In genomic region chr5:92348794-92349413, GRCm38 (mm10) we compare ENCODE assay signal across 8 mouse cellular contexts. TPM values are rescaled to one million over a fixed set of nuclear protein-coding genes. Genes with fewer than 3 reads are reported as not detected.
DNase-seq lines count a peak whose midpoint lies in the region; ATAC-seq and TF ChIP-seq lines count a peak whose summit lies in the region.

Gene Cxcl10 (minus strand): TSS chr5:92348889.

- peaks cover 2% of the 10 kb centered on the region for H3K9me3 ChIP-seq in CH12.LX (replicated peaks; ENCODE audit: low read length)
- no peaks in the 10 kb centered on the region for H3K9me3 ChIP-seq in heart, embryonic 10.5 days
- no peaks in the 10 kb centered on the region for H3K9me3 ChIP-seq in kidney, embryonic 14.5 days (ENCODE audit: control insufficient read depth, low read length)
- H3K9me3 ChIP-seq in lung, postnatal 0 days (ENCODE audit: low read length) = no peaks in the 10 kb centered on the region

- no peak for TF ChIP-seq CTCF in CH12.LX (conservative IDR thresholded peaks at IDR 0.05 in 1 of 2, IDR thresholded peaks at IDR 0.05 in 1 of 2; ENCODE audit: low read depth in 2 of 2, low read length in 2 of 2)
- no peak for TF ChIP-seq CTCF in cortical plate, adult 2 months (IDR thresholded peaks at IDR 0.05; ENCODE audit: extremely low read depth, insufficient read depth, low read length)
- no peak for TF ChIP-seq CTCF in lung, postnatal 0 days (IDR thresholded peaks at IDR 0.05)
- TF ChIP-seq CTCF in olfactory bulb, adult 2 months (IDR thresholded peaks at IDR 0.05; ENCODE audit: insufficient read depth, low read depth, low read length) = no peak

- H3K4me2 ChIP-seq in CH12.LX (ENCODE audit: insufficient read depth, low read depth, poor library complexity, severe bottlenecking) = peak within 1 kb of the TSS; percentile 57
- peak within 1 kb of the TSS; percentile 36; the same call in 1 of the 2 replicates for H3K4me2 ChIP-seq in kidney, embryonic 14.5 days (replicated peaks; ENCODE audit: low read depth, low read length)
- peak within 1 kb of the TSS; percentile 57 for H3K4me2 ChIP-seq in lung, postnatal 0 days (replicated peaks; ENCODE audit: low read depth, low read length)

- in situ Hi-C loops in CH12.LX (cut with MboI; ENCODE audit: low pct_ligation_motif_present, low pct_unique_long_range_greater_than_20kb, low sequenced_read_pairs) = no loop called here

- no peak for TF ChIP-seq RAD21 in CH12.LX (IDR thresholded peaks at IDR 0.05; ENCODE audit: low read depth, low read length)

- H3K27me3 ChIP-seq in CH12.LX (replicated peaks) = no peaks in the 10 kb centered on the region
- H3K27me3 ChIP-seq in heart, embryonic 10.5 days (ENCODE audit: insufficient read depth, poor library complexity, severe bottlenecking) = peaks cover 15% of the 10 kb centered on the region
- no peaks in the 10 kb centered on the region for H3K27me3 ChIP-seq in kidney, embryonic 14.5 days (ENCODE audit: control insufficient read depth, insufficient read depth, low read length)
- no peaks in the 10 kb centered on the region for H3K27me3 ChIP-seq in lung, postnatal 0 days (replicated peaks; ENCODE audit: insufficient read depth, low read length)

- peaks cover 0 to 10% of the 10 kb centered on the region in 2 experiments for H3K36me3 ChIP-seq in CH12.LX (replicated peaks in 1 of 2; ENCODE audit: control insufficient read depth in 1 of 2, insufficient read depth in 1 of 2, low read length in 1 of 2)
- no peaks in the 10 kb centered on the region for H3K36me3 ChIP-seq in heart, embryonic 10.5 days
- no peaks in the 10 kb centered on the region for H3K36me3 ChIP-seq in kidney, embryonic 14.5 days (ENCODE audit: control insufficient read depth, insufficient read depth, low read length)
- no peaks in the 10 kb centered on the region for H3K36me3 ChIP-seq in lung, postnatal 0 days (ENCODE audit: insufficient read depth, low read length)

- peak; percentile 90 for TF ChIP-seq EP300 in CH12.LX (IDR thresholded peaks at IDR 0.05; ENCODE audit: low read length)
- TF ChIP-seq EP300 in lung, postnatal 0 days (IDR thresholded peaks at IDR 0.05) = no peak

- H3K4me3 ChIP-seq in CH12.LX (replicated peaks in 1 of 3; ENCODE audit: low read depth in 2 of 3, low read length in 2 of 3, poor library complexity in 1 of 3) = peak within 1 kb of the TSS in 2 of 3 experiments; percentile 7 to 29
- H3K4me3 ChIP-seq in cortical plate, adult 2 months (ENCODE audit: insufficient read depth, low read length) = peak within 1 kb of the TSS; percentile 29
- peak within 1 kb of the TSS; percentile 38 for H3K4me3 ChIP-seq in heart, embryonic 10.5 days
- 0 out of 2 replicates have a peak within 1 kb of the TSS, but pooled peaks have one; percentile 13 for H3K4me3 ChIP-seq in kidney, embryonic 14.5 days (ENCODE audit: low read length)
- peak within 1 kb of the TSS; percentile 28 for H3K4me3 ChIP-seq in lung, postnatal 0 days (ENCODE audit: low read depth, low read length)
- H3K4me3 ChIP-seq in olfactory bulb, adult 2 months (ENCODE audit: insufficient read depth, low read depth, low read length) = peak within 1 kb of the TSS; percentile 38

- dilution Hi-C loops in CH12.LX (cut with MboI; ENCODE audit: extremely low pct_ligation_motif_present, extremely low pct_unique_long_range_greater_than_20kb, low sequenced_read_pairs) = no loop called here

- ATAC-seq in kidney, embryonic 14.5 days (ENCODE audit: low FRiP score, low TSS enrichment) = peak; percentile 35; the same call in 1 of the 2 replicates
- ATAC-seq in lung, postnatal 0 days = peak; percentile 76

- no peak within 1 kb of the TSS for H3K9ac ChIP-seq in CH12.LX (ENCODE audit: insufficient read depth, low read depth)
- H3K9ac ChIP-seq in kidney, embryonic 14.5 days (ENCODE audit: low read depth, low read length) = no peak within 1 kb of the TSS; the same call in 1 of the 2 replicates
- H3K9ac ChIP-seq in lung, postnatal 0 days (replicated peaks; ENCODE audit: low read depth) = peak within 1 kb of the TSS; percentile 19; the same call in 1 of the 2 replicates

- 0 out of 2 replicates have a peak, but pooled peaks have one; percentile 24 for TF ChIP-seq POLR2A in CH12.LX (IDR thresholded peaks at IDR 0.05; ENCODE audit: low read depth, low read length)
- no peak for TF ChIP-seq POLR2A in cortical plate, adult 2 months (IDR thresholded peaks at IDR 0.05; ENCODE audit: extremely low read depth, insufficient read depth, low read length)
- no peak for TF ChIP-seq POLR2A in olfactory bulb, adult 2 months (IDR thresholded peaks at IDR 0.05; ENCODE audit: insufficient read depth, low read depth, low read length)

- no peak within 1 kb of the TSS for H3K27ac ChIP-seq in CH12.LX (ENCODE audit: insufficient read depth, low read depth)
- no peak within 1 kb of the TSS for H3K27ac ChIP-seq in cortical plate, adult 2 months (ENCODE audit: insufficient read depth, low read length)
- H3K27ac ChIP-seq in heart, embryonic 10.5 days = no peak within 1 kb of the TSS
- H3K27ac ChIP-seq in kidney, embryonic 14.5 days (ENCODE audit: low read depth, low read length) = no peak within 1 kb of the TSS
- no peak within 1 kb of the TSS for H3K27ac ChIP-seq in lung, postnatal 0 days (ENCODE audit: low read length)
- no peak within 1 kb of the TSS for H3K27ac ChIP-seq in olfactory bulb, adult 2 months (ENCODE audit: insufficient read depth, low read depth, low read length)

- no peaks in the 10 kb centered on the region for H3K79me2 ChIP-seq in CH12.LX (replicated peaks; ENCODE audit: control insufficient read depth, extremely low read depth, insufficient read depth, poor library complexity, severe bottlenecking)

- peak; percentile 62 for DNase-seq in 3134 (ENCODE audit: extremely low read depth, insufficient read length, low spot score)
- DNase-seq in CH12.LX (ENCODE audit: extremely low read depth) = peak; percentile 92
- DNase-seq in heart, embryonic 10.5 days (ENCODE audit: low spot score) = peak; percentile 77
- DNase-seq in lung, postnatal 0 days (ENCODE audit: low spot score) = peak; percentile 73
- no peak for DNase-seq in frontal cortex, postnatal 25 days (ENCODE audit: low spot score in 2 of 2)

- peaks cover 26 to 54% of the 10 kb centered on the region in 2 experiments for H3K4me1 ChIP-seq in CH12.LX (ENCODE audit: control insufficient read depth in 1 of 2, insufficient read depth in 2 of 2)
- no peaks in the 10 kb centered on the region for H3K4me1 ChIP-seq in cortical plate, adult 2 months (ENCODE audit: control insufficient read depth, insufficient read depth, low read length)
- H3K4me1 ChIP-seq in heart, embryonic 10.5 days = peaks cover 16% of the 10 kb centered on the region
- H3K4me1 ChIP-seq in kidney, embryonic 14.5 days (ENCODE audit: control insufficient read depth, insufficient read depth, low read length) = 0 out of 2 replicates have a peak, but pooled peaks cover 5% of the 10 kb centered on the region
- H3K4me1 ChIP-seq in lung, postnatal 0 days (ENCODE audit: insufficient read depth, low read depth, low read length) = peaks cover 4% of the 10 kb centered on the region; the same call in 1 of the 2 replicates
- H3K4me1 ChIP-seq in olfactory bulb, adult 2 months (ENCODE audit: control insufficient read depth, insufficient read depth, low read length) = peaks cover 7% of the 10 kb centered on the region

- 21% methylated on average over 14 of the region's 14 CpGs for WGBS in heart, embryonic 10.5 days
- 18% methylated on average over 14 of the region's 14 CpGs for WGBS in kidney, embryonic 14.5 days
- 11% methylated on average over 14 of the region's 14 CpGs for WGBS in lung, postnatal 0 days
- 8% methylated on average over 14 of the region's 14 CpGs for WGBS in olfactory bulb, adult 2 months

TF ChIP-seq in CH12.LX, 34 proteins besides CTCF, POLR2A, EP300 and RAD21 (continues in another document):
- peak; percentile 62; the same call in 1 of the 2 replicates for TF ChIP-seq MYC (IDR thresholded peaks at IDR 0.05; ENCODE audit: low read depth, low read length)
- TF ChIP-seq MAZ (IDR thresholded peaks at IDR 0.05; ENCODE audit: low read depth, low read length) = peak; percentile 75
- TF ChIP-seq MXI1 (IDR thresholded peaks at IDR 0.05; ENCODE audit: low read depth, low read length) = peak; percentile 77; the same call in 1 of the 2 replicates
- no peak for TF ChIP-seq ZC3H11A (IDR thresholded peaks at IDR 0.05; ENCODE audit: low read depth, low read length)
- TF ChIP-seq BHLHE40 (IDR thresholded peaks at IDR 0.05; ENCODE audit: low read depth, low read length) = peak; percentile 96
- peak; percentile 95 for TF ChIP-seq ETS1 (conservative IDR thresholded peaks at IDR 0.05; ENCODE audit: low read depth, low read length)
- no peak for TF ChIP-seq GABPA (IDR thresholded peaks at IDR 0.05; ENCODE audit: insufficient replicate concordance, low read depth, low read length)
- peak; percentile 54; the same call in 1 of the 2 replicates for TF ChIP-seq ELF1 (IDR thresholded peaks at IDR 0.05; ENCODE audit: low read depth, low read length)
- no peak for TF ChIP-seq UBTF (IDR thresholded peaks at IDR 0.05; ENCODE audit: low read depth, low read length)
- TF ChIP-seq TCF12 (IDR thresholded peaks at IDR 0.05; ENCODE audit: low read depth, low read length) = peak; percentile 41; the same call in 1 of the 2 replicates
- no peak for TF ChIP-seq USF1 (IDR thresholded peaks at IDR 0.05; ENCODE audit: low read depth, low read length)
- no peak for TF ChIP-seq TBP (conservative IDR thresholded peaks at IDR 0.05; ENCODE audit: low read depth, low read length)
- no peak for TF ChIP-seq KAT2A (IDR thresholded peaks at IDR 0.05; ENCODE audit: insufficient replicate concordance, low read length)
- TF ChIP-seq MAX (IDR thresholded peaks at IDR 0.05; ENCODE audit: low read length) = peak; percentile 87
- peak; percentile 74 for TF ChIP-seq JUND (conservative IDR thresholded peaks at IDR 0.05; ENCODE audit: low read depth, low read length)
- TF ChIP-seq NRF1 (IDR thresholded peaks at IDR 0.05; ENCODE audit: low read depth, low read length) = 0 out of 2 replicates have a peak, but pooled peaks have one; percentile 32
- TF ChIP-seq PAX5 (IDR thresholded peaks at IDR 0.05; ENCODE audit: low read length) = no peak
- TF ChIP-seq JUN (IDR thresholded peaks at IDR 0.05; ENCODE audit: insufficient read depth, low read depth, low read length) = peak; percentile 66
- TF ChIP-seq IRF4 (IDR thresholded peaks at IDR 0.05; ENCODE audit: low read depth, low read length) = peak; percentile 93

RNA-seq across cellular contexts. Expression of gene Cxcl10, which starts in this region (rescaled TPM):
- total RNA-seq in CH12.LX (2012; rRNA removed) = 0.30 and 0.55 TPM in 2 replicates
- total RNA-seq in CH12.LX (2014; rRNA removed) = 1.8 and 2.6 TPM in 2 replicates
- polyA plus RNA-seq in CH12.LX (2012; ENCODE audit: insufficient read length, low read depth) = 4.9 and 5.1 TPM in 2 replicates
- polyA plus RNA-seq in cortical plate, adult 2 months (2012; rRNA removed) = 0.40 and 1.1 TPM in 2 replicates
- 0.64 TPM in 1 of 2 replicates, not detected in the other for polyA plus RNA-seq in heart, embryonic 10.5 days (2016; fragmentation: Nextera tagmentation; extraction: Ambion mirVana)
- 0.84 and 1.0 TPM in 2 replicates for polyA plus RNA-seq in kidney, embryonic 14.5 days (2014; fragmentation: Nextera tagmentation; extraction: Ambion mirVana)
- 0.49 and 3.1 TPM in 2 replicates for polyA plus RNA-seq in lung, postnatal 0 days (2015; fragmentation: Nextera tagmentation; extraction: Ambion mirVana)
- polyA plus RNA-seq in olfactory bulb, adult 2 months (2012; ENCODE audit: insufficient read depth, insufficient read length, low replicate concordance, missing spikeins) = not detected in 2 replicates

Comparison
In these comparisons a context has a peak if more than half of its experiments do, and no peak if none do; other contexts are left out.
1. Peak in DNase-seq and H3K4me3 ChIP-seq in heart, embryonic 10.5 days; RNA of the gene not detected or under 1 TPM.
2. DNase-seq: peak in 3134 (single experiment), CH12.LX (single experiment) and lung, postnatal 0 days (single experiment); none in frontal cortex, postnatal 25 days (0 of 2).
3. Peak in every context shown above with its lines, with median percentiles within 50 percentile points of each other: H3K4me2 ChIP-seq and H3K4me3 ChIP-seq.